Mouse (Mus musculus): ENCODE results near the gene Dyrk1a. TPM values are rescaled to one million over a fixed set of nuclear protein-coding genes. Genes with fewer than 3 reads are reported as not detected.
"Not testable (repeated sequence)": the region's sequence is repeated elsewhere in the genome, so short reads cannot be mapped to it uniquely, and the experiment has no call there.

Dyrk1a gene
- polyA plus RNA-seq, 1 experiment = 52.1 TPM

DNA sequence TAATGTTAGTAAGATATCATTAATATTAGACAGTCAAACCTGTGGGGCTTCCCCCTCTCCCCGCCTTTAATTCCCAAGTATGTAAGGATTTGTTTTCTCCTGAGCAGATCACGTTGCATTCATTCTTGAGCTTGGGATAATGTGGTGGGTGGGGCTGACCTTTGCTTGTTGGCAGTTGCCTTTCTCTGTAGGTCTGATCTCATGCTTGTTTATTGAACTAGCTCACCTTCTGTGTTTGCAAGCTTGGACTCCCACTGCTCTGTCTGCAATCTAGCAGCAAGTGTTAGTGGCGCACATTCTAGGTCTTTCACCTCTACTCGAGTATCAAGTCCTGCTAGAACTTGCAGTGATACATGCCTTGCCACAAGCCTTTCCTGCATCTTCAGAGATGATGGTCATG lies 111.1 kb downstream of the Dyrk1a start:
- H3K4me1 ChIP-seq (ENCODE audit: control insufficient read depth, insufficient read depth, low read length) = no peaks in the 10 kb centered on the region
- H3K36me3 ChIP-seq (ENCODE audit: control insufficient read depth, insufficient read depth, low read length, poor library complexity, severe bottlenecking) = peaks cover 5% of the 10 kb centered on the region
- no peak for TF ChIP-seq POLR2A (IDR thresholded peaks at IDR 0.05; ENCODE audit: insufficient read depth, low read length)
- no peak for TF ChIP-seq EP300 (IDR thresholded peaks at IDR 0.05; ENCODE audit: insufficient read depth, low read depth, low read length)
- no peak for TF ChIP-seq CTCF (IDR thresholded peaks at IDR 0.05; ENCODE audit: low read depth, low read length)
- H3K9ac ChIP-seq (ENCODE audit: low read depth, poor library complexity, severe bottlenecking) = no peak overlapping the region
- no peak overlapping the region for H3K27ac ChIP-seq (ENCODE audit: insufficient read depth, low read length)
- H3K4me3 ChIP-seq (ENCODE audit: low read depth, low read length) = no peak overlapping the region
- no peaks in the 10 kb centered on the region for H3K27me3 ChIP-seq (ENCODE audit: control insufficient read depth, insufficient read depth, low read length, poor library complexity, severe bottlenecking)
- H3K9me3 ChIP-seq (replicated peaks; ENCODE audit: control insufficient read depth, insufficient read depth, low read length, poor library complexity, severe bottlenecking) = no peaks in the 10 kb centered on the region

DNA sequence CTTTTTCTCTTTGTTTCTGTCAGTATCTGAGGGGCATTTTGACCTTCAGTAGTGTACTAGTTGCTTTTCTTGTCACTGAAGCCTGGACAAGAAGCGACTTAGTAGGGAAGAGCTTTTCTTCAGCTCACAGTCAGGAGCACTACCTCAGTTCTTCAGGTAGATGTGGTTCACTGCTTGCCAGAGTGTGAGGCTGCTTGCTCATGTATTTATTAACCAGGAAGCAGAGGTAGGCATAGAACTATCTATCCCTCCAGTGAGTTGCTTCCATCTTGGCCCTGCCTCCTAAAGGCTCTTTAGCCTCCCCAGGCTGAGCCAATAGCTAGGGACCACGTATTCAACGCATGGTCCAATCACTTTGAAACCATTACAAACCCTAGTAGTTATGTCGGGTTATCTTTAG lies 112.0 kb downstream of the Dyrk1a start:
- Histone ChIP-seq H3K9ac (ENCODE audit: low read depth, poor library complexity, severe bottlenecking) (no peak overlapping the region), H3K36me3 (ENCODE audit: control insufficient read depth, insufficient read depth, low read length, poor library complexity, severe bottlenecking) (peaks cover 5% of the 10 kb centered on the region), H3K4me3 (ENCODE audit: low read depth, low read length) (no peak overlapping the region), H3K27ac (ENCODE audit: insufficient read depth, low read length) (no peak overlapping the region), H3K9me3 (replicated peaks; ENCODE audit: control insufficient read depth, insufficient read depth, low read length, poor library complexity, severe bottlenecking) (no peaks in the 10 kb centered on the region), H3K27me3 (ENCODE audit: control insufficient read depth, insufficient read depth, low read length, poor library complexity, severe bottlenecking) (no peaks in the 10 kb centered on the region), H3K4me1 (ENCODE audit: control insufficient read depth, insufficient read depth, low read length) (no peaks in the 10 kb centered on the region)
- TF ChIP-seq CTCF (IDR thresholded peaks at IDR 0.05; ENCODE audit: low read depth, low read length) (no peak), POLR2A (IDR thresholded peaks at IDR 0.05; ENCODE audit: insufficient read depth, low read length) (no peak), EP300 (IDR thresholded peaks at IDR 0.05; ENCODE audit: insufficient read depth, low read depth, low read length) (no peak)

DNA sequence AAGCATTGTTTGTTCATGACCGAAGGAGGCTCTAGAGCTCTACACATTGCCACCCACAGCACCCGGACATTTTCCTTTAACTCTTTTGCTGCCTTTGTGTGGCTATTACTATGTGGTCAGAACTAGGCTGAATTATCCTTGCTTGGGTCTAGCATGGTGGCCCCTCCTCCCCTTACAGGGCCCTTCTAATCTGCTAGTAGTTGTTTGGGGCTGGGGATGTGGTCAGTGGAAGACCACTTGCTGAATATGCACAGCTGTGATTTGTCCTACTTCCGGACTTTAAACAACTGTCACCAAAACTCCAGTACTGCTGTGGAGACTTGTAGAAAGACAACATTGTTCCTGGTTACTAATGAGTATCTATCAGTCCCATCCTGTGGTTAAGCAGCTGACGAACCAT lies 114.2 kb downstream of the Dyrk1a start:
- Histone ChIP-seq H3K27ac (ENCODE audit: insufficient read depth, low read length) (no peak overlapping the region), H3K36me3 (ENCODE audit: control insufficient read depth, insufficient read depth, low read length, poor library complexity, severe bottlenecking) (peaks cover 13% of the 10 kb centered on the region), H3K27me3 (ENCODE audit: control insufficient read depth, insufficient read depth, low read length, poor library complexity, severe bottlenecking) (no peaks in the 10 kb centered on the region), H3K4me1 (ENCODE audit: control insufficient read depth, insufficient read depth, low read length) (no peaks in the 10 kb centered on the region), H3K4me3 (ENCODE audit: low read depth, low read length) (no peak overlapping the region), H3K9me3 (replicated peaks; ENCODE audit: control insufficient read depth, insufficient read depth, low read length, poor library complexity, severe bottlenecking) (no peaks in the 10 kb centered on the region), H3K9ac (ENCODE audit: low read depth, poor library complexity, severe bottlenecking) (no peak overlapping the region)
- no peak for TF ChIP-seq EP300 (IDR thresholded peaks at IDR 0.05; ENCODE audit: insufficient read depth, low read depth, low read length)

DNA sequence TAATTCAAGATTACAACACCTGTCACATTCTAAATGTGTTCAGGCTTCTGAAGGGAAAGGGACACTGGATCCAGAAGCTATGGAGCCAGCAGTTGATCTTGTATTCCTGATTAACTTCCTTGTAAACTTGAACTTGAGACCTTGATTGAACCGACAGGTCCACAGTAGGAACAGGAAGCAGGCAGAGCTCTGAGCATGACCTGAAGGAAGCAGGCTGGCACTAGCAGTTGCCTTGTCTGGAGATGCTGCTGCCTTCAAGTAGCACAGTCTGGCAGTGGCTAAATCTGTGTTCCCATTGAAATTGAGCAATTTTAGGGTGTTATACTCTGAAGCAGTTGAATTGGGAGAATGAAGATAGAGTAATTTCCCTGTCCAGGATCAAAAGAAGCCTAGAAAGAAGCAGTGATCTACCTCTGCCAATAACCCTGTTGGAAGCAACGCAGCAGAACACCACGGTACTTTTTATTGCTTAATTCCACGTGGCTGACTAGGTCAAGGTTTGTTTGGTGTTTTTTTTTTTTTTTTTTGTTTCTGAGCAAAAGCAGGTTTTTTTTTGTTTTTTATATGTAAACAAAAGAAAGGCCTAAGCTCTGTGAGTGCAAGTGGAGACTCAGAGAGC lies 124.0 kb downstream of the Dyrk1a start:
- H3K36me3 ChIP-seq (ENCODE audit: control insufficient read depth, insufficient read depth, low read length, poor library complexity, severe bottlenecking) = peaks cover 18% of the 10 kb centered on the region
- H3K27ac ChIP-seq (ENCODE audit: insufficient read depth, low read length) = no peak overlapping the region
- H3K9ac ChIP-seq (ENCODE audit: low read depth, poor library complexity, severe bottlenecking) = no peak overlapping the region
- no peaks in the 10 kb centered on the region for H3K4me1 ChIP-seq (ENCODE audit: control insufficient read depth, insufficient read depth, low read length)
- H3K9me3 ChIP-seq (replicated peaks; ENCODE audit: control insufficient read depth, insufficient read depth, low read length, poor library complexity, severe bottlenecking) = no peaks in the 10 kb centered on the region
- H3K4me3 ChIP-seq (ENCODE audit: low read depth, low read length) = no peak overlapping the region
- H3K27me3 ChIP-seq (ENCODE audit: control insufficient read depth, insufficient read depth, low read length, poor library complexity, severe bottlenecking) = no peaks in the 10 kb centered on the region
- no peak for TF ChIP-seq POLR2A (IDR thresholded peaks at IDR 0.05; ENCODE audit: insufficient read depth, low read length)
- no peak for TF ChIP-seq CTCF (IDR thresholded peaks at IDR 0.05; ENCODE audit: low read depth, low read length)
- TF ChIP-seq EP300 (IDR thresholded peaks at IDR 0.05; ENCODE audit: insufficient read depth, low read depth, low read length) = no peak

DNA sequence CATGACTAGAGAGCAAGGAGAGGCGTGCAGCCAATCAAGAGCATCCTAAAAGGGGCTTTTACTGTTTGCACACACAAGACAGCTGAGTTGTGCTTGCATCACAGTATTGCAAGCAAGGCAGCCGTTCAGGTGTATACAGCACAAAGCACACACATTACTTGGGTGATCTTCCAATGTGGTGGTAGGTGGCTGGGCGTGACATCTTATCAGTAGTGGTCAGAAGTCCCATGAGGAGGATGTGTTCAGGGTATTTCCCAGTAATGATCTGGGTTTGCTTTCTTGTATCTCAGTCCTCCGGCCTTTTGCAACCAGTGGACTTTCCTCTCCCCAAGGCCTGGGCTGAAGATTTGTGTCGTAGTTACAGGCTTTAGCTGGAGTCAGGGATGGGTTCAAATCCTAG lies 127.7 kb downstream of the Dyrk1a start:
- Histone ChIP-seq H3K36me3 (ENCODE audit: control insufficient read depth, insufficient read depth, low read length, poor library complexity, severe bottlenecking) (peaks cover 7% of the 10 kb centered on the region), H3K4me3 (ENCODE audit: low read depth, low read length) (no peak overlapping the region), H3K9me3 (replicated peaks; ENCODE audit: control insufficient read depth, insufficient read depth, low read length, poor library complexity, severe bottlenecking) (no peaks in the 10 kb centered on the region), H3K27me3 (ENCODE audit: control insufficient read depth, insufficient read depth, low read length, poor library complexity, severe bottlenecking) (no peaks in the 10 kb centered on the region), H3K27ac (ENCODE audit: insufficient read depth, low read length) (no peak overlapping the region), H3K9ac (ENCODE audit: low read depth, poor library complexity, severe bottlenecking) (no peak overlapping the region), H3K4me1 (ENCODE audit: control insufficient read depth, insufficient read depth, low read length) (peaks cover 3% of the 10 kb centered on the region)
- no peak for TF ChIP-seq EP300 (IDR thresholded peaks at IDR 0.05; ENCODE audit: insufficient read depth, low read depth, low read length)
- no peak for TF ChIP-seq CTCF (IDR thresholded peaks at IDR 0.05; ENCODE audit: low read depth, low read length)
- no peak for TF ChIP-seq POLR2A (IDR thresholded peaks at IDR 0.05; ENCODE audit: insufficient read depth, low read length)

DNA sequence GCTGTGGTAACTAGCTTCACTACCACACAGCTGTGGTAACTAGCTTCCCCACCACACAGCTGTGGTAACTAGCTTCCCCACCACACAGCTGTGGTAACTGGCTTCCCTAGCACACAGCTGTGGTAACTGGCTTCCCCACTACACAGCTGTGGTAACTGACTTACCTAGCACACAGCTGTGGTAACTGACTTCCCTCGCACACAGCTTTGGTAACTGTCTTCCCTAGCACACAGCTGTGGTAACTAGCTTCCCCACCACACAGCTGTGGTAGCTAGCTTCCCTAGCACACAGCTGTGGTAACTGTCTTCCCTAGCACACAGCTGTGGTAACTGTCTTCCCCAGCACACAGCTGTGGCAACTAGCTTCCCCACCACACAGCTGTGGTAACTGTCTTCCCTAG lies 128.4 kb downstream of the Dyrk1a start:
- not testable (repeated sequence) for H3K9ac ChIP-seq (ENCODE audit: low read depth, poor library complexity, severe bottlenecking); H3K27me3 ChIP-seq (ENCODE audit: control insufficient read depth, insufficient read depth, low read length, poor library complexity, severe bottlenecking); H3K4me3 ChIP-seq (ENCODE audit: low read depth, low read length); H3K9me3 ChIP-seq (replicated peaks; ENCODE audit: control insufficient read depth, insufficient read depth, low read length, poor library complexity, severe bottlenecking); H3K27ac ChIP-seq (ENCODE audit: insufficient read depth, low read length); H3K36me3 ChIP-seq (ENCODE audit: control insufficient read depth, insufficient read depth, low read length, poor library complexity, severe bottlenecking); H3K4me1 ChIP-seq (ENCODE audit: control insufficient read depth, insufficient read depth, low read length)

Measured in ES-Bruce4 (cell line).